Mouse (Mus musculus): ENCODE data around the gene Ogfr. TPM values are rescaled to one million over a fixed set of nuclear protein-coding genes. Genes with fewer than 3 reads are reported as not detected.

Gene Ogfr
- polyA plus RNA-seq, 1 experiment from 2014 or later, result 39.5 TPM

- H3K9ac ChIP-seq (ENCODE audit: low read length), result peak within 1 kb of the TSS; percentile 35
- H3K36me3 ChIP-seq (ENCODE audit: control insufficient read depth, insufficient read depth, low read length), result no peaks in the 10 kb centered on the region
- peak within 1 kb of the TSS; percentile 37 for H3K4me3 ChIP-seq (replicated peaks; ENCODE audit: low read length)
- H3K4me1 ChIP-seq (ENCODE audit: control insufficient read depth, insufficient read depth, low read length), result no peaks in the 10 kb centered on the region; the same call in 1 of the 2 replicates
- 4% methylated on average over 55 of the region's 56 CpGs for WGBS
- no peak for ATAC-seq (ENCODE audit: insufficient read depth, low FRiP score)
- peak within 1 kb of the TSS; percentile 46 for H3K4me2 ChIP-seq (ENCODE audit: low read depth, low read length)
- H3K27me3 ChIP-seq (ENCODE audit: control insufficient read depth, insufficient read depth, low read length), result peaks cover 37% of the 10 kb centered on the region
- no peak within 1 kb of the TSS for H3K27ac ChIP-seq (ENCODE audit: low read length)
- peaks cover 18% of the 10 kb centered on the region for H3K9me3 ChIP-seq (replicated peaks; ENCODE audit: control insufficient read depth, low read length)
Measured at GRCm38 (mm10) chr2:180642555-180643260, 53.7 kb downstream of the Ogfr start, which contains the start of gene Tcfl5. Gene Tcfl5 (minus strand): TSS chr2:180642708.

- Histone ChIP-seq H3K9me3 (replicated peaks; ENCODE audit: control insufficient read depth, low read length) (peaks cover 18% of the 10 kb centered on the region), H3K9ac (ENCODE audit: low read length) (no peak overlapping the region), H3K4me3 (replicated peaks; ENCODE audit: low read length) (no peak overlapping the region), H3K27me3 (ENCODE audit: control insufficient read depth, insufficient read depth, low read length) (peaks cover 37% of the 10 kb centered on the region), H3K4me2 (ENCODE audit: low read depth, low read length) (no peak overlapping the region), H3K4me1 (ENCODE audit: control insufficient read depth, insufficient read depth, low read length) (no peaks in the 10 kb centered on the region; the same call in 1 of the 2 replicates), H3K36me3 (ENCODE audit: control insufficient read depth, insufficient read depth, low read length) (no peaks in the 10 kb centered on the region), H3K27ac (ENCODE audit: low read length) (no peak overlapping the region)
- ATAC-seq (ENCODE audit: insufficient read depth, low FRiP score), result no peak
Measured at GRCm38 (mm10) chr2:180643626-180644025, 54.6 kb downstream of the Ogfr start.

Other genes starting within 250 kb of the Ogfr start
- gene Slco4a1, start 133.0 kb upstream of the Ogfr start, polyA plus RNA-seq (2015; fragmentation: Nextera tagmentation; extraction: Ambion mirVana), result 4.0 and 6.9 TPM in 2 replicates
- gene Ntsr1, start 89.3 kb upstream of the Ogfr start, polyA plus RNA-seq (2015; fragmentation: Nextera tagmentation; extraction: Ambion mirVana), result 0.34 and 0.59 TPM in 2 replicates
- gene Mrgbp, start 7.9 kb upstream of the Ogfr start, polyA plus RNA-seq (2015; fragmentation: Nextera tagmentation; extraction: Ambion mirVana), result 22.7 and 22.8 TPM in 2 replicates
- gene Col9a3, start 8.5 kb downstream of the Ogfr start, polyA plus RNA-seq (2015; fragmentation: Nextera tagmentation; extraction: Ambion mirVana), result 6.6 and 9.0 TPM in 2 replicates
- 0.12 TPM in 1 of 2 replicates, not detected in the other for gene Tcfl5, start 53.5 kb downstream of the Ogfr start, polyA plus RNA-seq (2015; fragmentation: Nextera tagmentation; extraction: Ambion mirVana)
- 23.9 and 26.7 TPM in 2 replicates for gene Dido1, start 120.8 kb downstream of the Ogfr start, polyA plus RNA-seq (2015; fragmentation: Nextera tagmentation; extraction: Ambion mirVana)
- gene Gid8, start 120.9 kb downstream of the Ogfr start, polyA plus RNA-seq (2015; fragmentation: Nextera tagmentation; extraction: Ambion mirVana), result 60.7 and 65.8 TPM in 2 replicates
- gene Slc17a9, start 136.0 kb downstream of the Ogfr start, polyA plus RNA-seq (2015; fragmentation: Nextera tagmentation; extraction: Ambion mirVana), result 4.9 and 5.1 TPM in 2 replicates
- gene Bhlhe23, start 187.7 kb downstream of the Ogfr start, polyA plus RNA-seq (2015; fragmentation: Nextera tagmentation; extraction: Ambion mirVana), result not detected in 2 replicates